Mouse (Mus musculus) CD4-positive, CD25-positive, alpha-beta regulatory T cell, adult 2 months (primary cell): ENCODE measurements at regions not wholly inside any gene's neighbourhood (a gene's known extent, or its start where the extent isn't known, plus 50 kb on each side); places are given as distances from the start of the nearest gene placed in this dataset.

Source experiments
- DNase-seq: peaks from one replicate; pipeline ENCODE4 v3.0.0-alpha.2; 2012; ENCODE audit warnings: low read depth, low spot score

GRCm38 (mm10) chr14:18394071-18394745 lies 62.5 kb upstream of the Ube2e1 start:
- no peak for DNase-seq

DNA sequence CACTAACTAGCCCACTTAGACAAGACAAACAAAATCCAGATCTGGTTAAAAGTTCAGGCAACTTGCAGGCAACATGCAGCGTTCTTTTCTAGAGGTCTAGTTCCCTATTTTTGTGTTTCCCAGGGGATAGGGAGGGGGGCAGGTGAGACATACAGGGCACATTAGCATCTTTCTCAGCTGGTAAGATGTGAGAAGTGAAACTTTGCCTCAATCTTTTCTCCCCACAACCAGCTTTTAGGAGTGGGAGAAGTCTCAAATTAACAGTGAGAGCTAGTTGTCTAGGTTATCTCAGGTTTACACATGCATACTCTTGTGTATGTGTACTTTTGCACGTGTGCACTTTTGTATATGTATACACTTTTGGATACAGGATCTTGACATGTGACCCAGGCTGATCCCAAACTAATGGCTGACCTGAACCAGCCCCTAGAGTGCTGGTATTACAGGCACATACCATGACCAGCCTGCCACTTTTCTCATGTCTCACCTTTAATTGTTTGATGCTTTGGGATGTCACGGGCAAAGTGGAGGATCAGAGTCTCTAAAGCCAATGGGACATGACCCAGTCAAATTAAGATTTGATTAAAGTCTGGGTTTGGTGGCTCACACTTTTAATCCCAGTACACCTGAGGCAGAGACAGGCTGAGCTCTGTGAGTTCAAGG lies 60.3 kb upstream of the Ube2e1 start:
- no peak for DNase-seq

DNA sequence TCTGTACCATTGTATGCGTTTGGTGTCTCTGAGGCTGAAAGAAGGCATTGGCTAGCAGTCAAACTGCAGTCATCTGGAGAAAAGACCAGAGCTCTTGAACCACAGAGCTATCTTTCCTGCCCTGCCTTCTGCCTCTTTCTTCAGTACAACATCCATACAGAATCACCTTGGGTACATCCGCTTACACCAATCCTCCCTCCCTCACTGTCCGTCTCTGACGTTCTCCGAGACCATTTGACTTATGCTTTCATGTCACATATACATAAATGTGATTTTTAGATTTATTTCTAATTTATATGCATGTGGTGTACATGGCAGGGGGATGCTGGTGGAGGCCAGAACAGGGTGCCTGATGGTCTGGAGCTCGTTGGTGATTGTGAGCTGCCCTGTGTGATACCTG lies 57.7 kb upstream of the Ube2e1 start:
- DNase-seq, result no peak

- no peak for DNase-seq
Observed at GRCm38 (mm10) chr14:18385953-18386668, 54.5 kb upstream of the Ube2e1 start.
